Mouse (Mus musculus) left cerebral cortex, adult 9 months (tissue): ENCODE measurements around the gene Fam13c.

Source experiments
- DNase-seq, 2 experiments: peaks; one replicate each; pipeline ENCODE4 v3.0.0; 2022; ENCODE audit warnings: low spot score in 2 of 2

The Fam13c gene

DNA sequence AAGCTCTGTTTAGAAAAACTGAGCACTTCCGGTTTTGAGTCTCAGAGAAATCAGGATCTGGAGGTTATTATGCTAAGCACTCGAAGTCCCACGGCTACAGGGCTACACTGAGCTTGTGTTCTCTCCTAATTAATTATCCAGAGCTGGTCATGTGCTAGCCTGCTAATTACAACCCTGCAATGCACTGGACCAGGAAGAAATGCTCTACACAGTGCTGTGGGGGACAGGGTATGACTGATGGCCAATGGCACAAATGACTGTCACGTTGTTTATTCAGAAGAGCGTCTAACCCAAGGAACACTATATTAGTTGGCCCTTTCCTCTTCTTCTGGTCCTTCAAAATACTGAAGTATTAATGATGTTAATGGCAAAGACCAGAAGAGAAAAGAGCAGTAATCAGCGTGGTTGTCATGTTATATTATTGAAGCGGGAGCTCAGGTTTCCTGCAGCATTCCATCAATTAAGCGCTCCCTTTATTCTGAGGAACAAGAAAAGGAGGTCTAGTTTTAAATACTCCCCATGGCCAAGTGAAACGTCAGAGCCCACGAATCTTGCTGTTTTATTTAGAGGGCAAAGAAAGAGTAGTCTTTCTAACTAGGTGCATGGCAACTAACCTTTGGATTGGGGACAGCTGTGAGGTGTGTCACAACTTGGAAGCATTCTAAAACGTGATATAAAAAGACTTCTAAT lies 18.4 kb downstream of the Fam13c start:
- DNase-seq, result no peak

- DNase-seq, result no peak
Measured at GRCm38 (mm10) chr10:70465638-70466037, 25.4 kb downstream of the Fam13c start.

GRCm38 (mm10) chr10:70470836-70471235 lies 30.6 kb downstream of the Fam13c start:
- DNase-seq, result no peak

DNA sequence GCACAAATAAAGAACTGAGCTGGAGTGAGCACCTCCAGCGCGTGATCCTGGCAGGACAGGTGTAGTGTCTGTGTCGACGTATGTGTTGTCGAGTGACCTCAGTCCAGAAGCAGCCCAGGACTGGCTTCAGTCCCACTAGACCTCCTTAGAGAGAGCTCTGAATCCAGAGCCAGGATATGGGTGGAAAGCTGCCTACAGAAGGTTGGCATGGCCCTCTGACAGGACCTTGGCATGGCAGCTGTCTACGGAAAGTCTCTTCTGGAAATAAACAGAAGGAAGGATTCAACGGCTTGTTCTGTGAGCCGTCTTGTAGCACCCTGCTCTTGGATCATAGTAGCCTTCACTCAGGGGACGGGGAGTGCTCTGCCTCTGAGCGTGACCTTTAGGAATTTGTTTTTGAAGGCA lies 37.5 kb downstream of the Fam13c start:
- DNase-seq, result no peak

DNA sequence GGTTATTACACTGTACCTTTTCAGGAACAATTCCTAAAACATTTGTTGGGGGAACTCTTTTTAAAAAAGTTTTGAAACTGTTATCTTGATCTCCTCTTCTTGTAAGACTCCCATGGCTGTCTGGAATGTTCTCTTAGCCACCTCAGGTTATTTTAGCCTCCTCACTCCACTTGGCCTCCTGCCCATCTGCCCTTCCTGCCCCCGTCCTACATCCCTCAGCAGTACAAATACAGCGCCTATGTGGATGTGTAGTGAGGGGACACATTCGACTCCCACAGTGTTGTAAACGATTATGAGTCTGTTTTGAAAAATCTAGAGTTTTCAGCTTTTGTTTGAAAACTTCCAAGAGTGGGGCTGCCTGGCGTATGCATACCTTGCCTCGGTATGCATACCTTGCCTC lies 43.5 kb downstream of the Fam13c start:
- DNase-seq, result no peak

DNA sequence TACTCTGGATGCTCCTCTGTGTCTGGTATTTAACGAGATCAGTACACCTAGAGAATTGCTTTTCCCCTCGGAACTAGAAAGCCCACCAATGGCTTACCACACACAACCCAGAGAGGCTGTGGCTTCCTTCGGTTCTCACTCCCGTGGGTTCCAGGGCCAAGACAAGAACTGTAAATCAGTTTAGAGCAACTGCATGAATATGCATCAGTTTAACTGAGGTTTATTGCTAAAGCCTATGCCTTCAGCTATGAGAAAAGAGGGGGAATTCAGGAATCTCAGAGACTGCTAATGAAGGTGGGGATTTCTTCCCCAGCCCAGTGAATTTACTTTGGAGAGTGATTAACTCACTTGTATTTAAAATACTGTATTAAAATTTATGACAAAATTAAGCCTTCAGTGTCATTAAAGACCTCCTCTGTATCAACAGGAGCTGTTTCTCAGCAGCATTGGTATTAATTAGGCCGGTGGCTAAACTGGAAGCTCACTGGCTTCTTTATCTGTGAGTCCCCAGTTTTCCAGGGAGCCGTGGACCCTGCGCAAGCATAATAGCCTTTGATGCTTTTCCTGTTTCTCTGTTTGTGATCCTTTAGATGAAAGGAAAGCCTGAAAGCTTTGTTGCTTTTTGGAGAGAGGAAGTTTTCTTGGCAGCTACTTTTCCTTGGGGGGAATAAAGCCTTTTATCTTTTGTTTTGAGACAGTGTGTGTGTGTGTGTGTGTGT lies 44.4 kb downstream of the Fam13c start:
- no peak for DNase-seq

GRCm38 (mm10) chr10:70485287-70485612 lies 45.0 kb downstream of the Fam13c start:
- no peak for DNase-seq

DNA sequence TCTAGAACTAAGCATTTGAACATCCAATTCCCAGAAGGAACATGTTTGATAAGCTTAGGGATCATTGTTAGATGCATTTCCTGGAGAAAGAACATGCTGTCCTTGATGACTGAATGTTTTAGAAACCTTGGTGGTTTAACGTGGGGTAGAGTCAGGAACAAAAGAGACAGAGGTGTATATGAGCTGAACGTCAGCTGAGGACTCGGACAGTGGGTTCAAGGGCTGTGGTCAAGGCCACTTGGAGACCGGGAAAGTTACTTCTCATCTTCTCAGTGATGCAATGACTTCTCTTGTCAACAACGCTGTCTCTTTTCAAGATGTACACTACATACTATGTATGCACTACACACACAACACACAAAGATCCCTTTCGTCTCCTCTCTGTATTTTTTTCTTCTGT lies 46.4 kb downstream of the Fam13c start:
- no peak for DNase-seq

- no peak for DNase-seq
Measured at GRCm38 (mm10) chr10:70493891-70494290, 53.6 kb downstream of the Fam13c start.

GRCm38 (mm10) chr10:70494441-70494840 lies 54.2 kb downstream of the Fam13c start:
- no peak for DNase-seq

GRCm38 (mm10) chr10:70495106-70496104 lies 55.1 kb downstream of the Fam13c start:
- DNase-seq, result no peak

- DNase-seq, result no peak
Measured at GRCm38 (mm10) chr10:70496938-70497337, 56.7 kb downstream of the Fam13c start.

DNA sequence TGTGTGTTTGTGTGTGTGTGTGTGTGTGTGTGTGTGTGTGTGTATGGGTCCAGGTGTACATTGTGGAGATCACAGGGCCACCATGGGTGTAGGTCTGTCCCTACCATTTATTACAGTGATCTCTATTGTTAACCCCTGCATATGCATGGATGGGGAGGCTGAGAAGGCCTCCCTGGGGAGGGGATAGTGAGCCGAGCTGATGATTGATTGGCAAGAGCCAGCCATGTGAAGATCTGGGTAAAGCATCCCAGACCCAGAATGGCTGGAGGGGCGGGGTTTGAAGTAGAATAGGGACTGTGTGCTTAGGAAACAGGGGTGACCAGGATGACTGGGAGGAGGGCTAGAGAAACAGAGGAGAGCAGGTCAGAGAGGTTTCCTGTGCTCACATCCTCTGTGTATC lies 58.0 kb downstream of the Fam13c start:
- no peak for DNase-seq

DNA sequence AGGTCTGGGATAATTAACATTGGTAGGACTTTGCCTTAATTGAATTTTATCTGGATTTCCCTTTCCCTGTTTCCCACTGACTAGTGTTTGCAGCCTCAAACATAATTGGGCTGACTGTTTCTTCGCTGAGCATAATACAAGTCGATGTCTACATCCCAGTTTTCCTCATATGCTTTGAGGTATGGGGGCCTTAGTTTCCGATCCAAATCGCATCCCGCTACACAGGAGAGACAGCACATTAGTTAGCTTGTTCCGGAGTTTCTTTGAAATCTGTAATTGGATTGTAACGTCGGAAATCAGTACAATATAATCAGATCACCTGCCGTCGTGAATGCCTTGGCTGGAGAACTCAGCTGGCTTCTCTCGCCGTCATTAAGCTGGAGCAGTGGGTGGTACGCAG lies 59.0 kb downstream of the Fam13c start:
- no peak for DNase-seq

DNA sequence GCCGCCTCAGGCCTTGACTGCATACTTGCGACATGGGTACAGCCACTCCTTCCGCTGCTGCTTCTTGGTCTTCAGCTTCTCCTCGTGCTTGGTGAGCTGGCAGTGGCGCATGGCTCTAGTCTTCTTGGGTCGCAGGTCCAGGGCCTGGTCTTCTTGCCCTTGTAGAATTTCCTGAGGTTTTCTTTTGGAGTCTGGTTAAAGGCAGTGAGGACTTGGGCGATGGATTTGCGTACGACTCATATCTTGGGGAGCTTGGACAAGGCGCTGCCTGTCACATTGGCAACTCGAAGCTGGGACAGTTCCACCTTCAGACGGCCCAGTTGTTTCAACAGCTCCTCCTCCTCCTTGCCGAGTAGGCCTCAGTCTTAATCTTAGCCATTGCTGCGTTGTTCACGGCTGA lies 64.6 kb downstream of the Fam13c start:
- no peak for DNase-seq

GRCm38 (mm10) chr10:70505395-70505794 lies 65.1 kb downstream of the Fam13c start:
- no peak for DNase-seq

GRCm38 (mm10) chr10:70505842-70506241 lies 65.6 kb downstream of the Fam13c start:
- no peak for DNase-seq

- DNase-seq, result peak in 1 of 2 experiments; percentile 28
Measured at GRCm38 (mm10) chr10:70506499-70507168, 66.4 kb downstream of the Fam13c start.

DNA sequence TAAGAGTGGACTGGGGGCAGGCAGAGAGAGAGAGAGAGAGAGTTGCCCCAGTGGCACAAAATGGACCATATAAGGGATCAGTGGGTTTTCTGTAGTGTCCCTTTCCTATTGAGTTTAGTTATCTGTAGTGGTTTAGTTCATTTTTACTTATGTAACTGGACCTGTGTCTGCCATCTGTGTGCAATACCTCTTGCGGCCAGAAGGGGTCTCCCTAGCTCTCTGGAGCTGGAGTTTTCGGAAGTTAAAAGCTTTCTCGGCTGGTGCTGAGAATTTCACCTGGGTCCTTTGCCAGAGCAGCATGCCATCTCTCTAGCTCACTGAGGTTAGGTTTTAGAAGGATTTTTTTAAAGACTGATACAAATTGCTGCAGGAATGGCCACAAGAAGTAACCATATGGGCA lies 67.6 kb downstream of the Fam13c start:
- no peak for DNase-seq

GRCm38 (mm10) chr10:70514848-70515247 lies 74.6 kb downstream of the Fam13c start:
- peak in 1 of 2 experiments; percentile 50 for DNase-seq

DNA sequence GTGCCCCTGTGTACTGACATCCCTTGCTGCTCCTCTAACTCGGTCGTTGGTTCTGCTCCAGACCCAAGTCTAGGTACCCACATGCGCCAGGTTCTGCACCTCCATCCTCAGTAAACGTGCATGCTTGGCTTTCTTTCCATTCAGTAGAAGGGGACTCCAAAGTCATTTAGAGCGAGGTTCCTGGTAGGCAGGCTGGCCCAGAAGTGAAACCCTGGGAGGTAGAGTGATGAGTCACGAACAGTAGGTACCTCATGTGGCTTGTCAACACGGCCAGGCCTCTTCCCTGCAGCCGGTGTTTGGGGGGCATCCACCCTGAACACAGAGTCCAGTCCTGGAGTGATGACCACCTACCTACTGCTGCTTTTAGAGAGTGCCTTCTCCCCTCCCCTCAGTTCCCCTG lies 76.4 kb downstream of the Fam13c start:
- no peak for DNase-seq

DNA sequence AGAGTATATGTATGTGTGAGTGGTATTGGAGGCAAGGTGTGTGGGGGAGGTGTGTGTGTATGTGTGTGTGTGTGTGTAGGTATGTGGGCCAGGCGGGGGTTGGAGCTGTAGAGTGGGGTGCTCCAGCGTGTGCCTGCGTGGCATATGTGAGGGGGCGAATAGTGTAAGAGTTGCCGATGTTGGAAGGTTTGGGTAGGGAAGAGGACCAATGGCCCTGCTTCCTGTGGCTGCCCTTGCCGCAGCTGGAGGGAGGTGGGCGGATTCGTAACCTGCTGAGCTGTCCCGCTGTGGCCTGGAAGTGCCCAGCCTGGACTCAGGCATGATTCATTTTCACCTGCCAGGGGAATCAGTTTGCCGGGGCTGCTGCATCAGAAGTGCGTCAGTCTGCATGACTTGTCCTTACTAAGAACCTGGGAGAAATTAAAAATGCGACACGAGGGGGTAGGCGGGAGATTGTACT lies 79.4 kb downstream of the Fam13c start:
- DNase-seq, result peak in 1 of 2 experiments; percentile 60
